Mouse (Mus musculus): ENCODE measurements around the gene Tex14.

- TF ChIP-seq EP300 (IDR thresholded peaks at IDR 0.05; ENCODE audit: low read depth) (no peak), CTCF (IDR thresholded peaks at IDR 0.05; ENCODE audit: low read depth) (no peak)
These were observed 79.0 kb downstream of the Tex14 start for GRCm38 (mm10) chr11:87483796-87484326.
